In genomic region chr10:19522198-19522597, GRCm38 (mm10) we compare ENCODE assay signal across 12 mouse cellular contexts.
A peak's percentile ranks its signal among the peaks of the same experiment; 100 is the strongest.
DNase-seq lines count a peak whose midpoint lies in the region; ATAC-seq and TF ChIP-seq lines count a peak whose summit lies in the region.
"Had no signal": no experiment of that assay in that cellular context is flagged by ENCODE, and none has a peak within 500 bp of the region (broad histone marks: within the 10 kb centered on the region; RNA-seq: fewer than 3 reads in every experiment).

No protein-coding gene starts in this region.

- TF ChIP-seq CTCF in lung, postnatal 0 days (IDR thresholded peaks at IDR 0.05) = no peak

- TF ChIP-seq EP300 in lung, postnatal 0 days (IDR thresholded peaks at IDR 0.05) = no peak

- H3K36me3 ChIP-seq in lung, postnatal 0 days (ENCODE audit: insufficient read depth, low read length) = no peaks in the 10 kb centered on the region
- H3K36me3 ChIP-seq: neural tube, embryonic 15.5 days had no signal

- WGBS in lung, postnatal 0 days = 48% methylated on average over 2 of the region's 2 CpGs

- no peak overlapping the region for H3K9ac ChIP-seq in lung, postnatal 0 days (replicated peaks; ENCODE audit: low read depth)
- H3K9ac ChIP-seq: neural tube, embryonic 15.5 days had no signal

- DNase-seq in lung, postnatal 0 days (ENCODE audit: low spot score) = peak; percentile 42
- DNase-seq in lung, postnatal 4 days = no peak
- peak; percentile 17 for DNase-seq in Muller cell, postnatal 12 days (ENCODE audit: inconsistent ontology term)
- no peak for DNase-seq in embryo, embryonic 10 days (ENCODE audit: low spot score)
- no peak for DNase-seq in cerebellum, adult 8-10 months
- DNase-seq: cerebellum, adult 9-11 months; heart, adult 2 months; kidney, postnatal 14 days had no signal

- ATAC-seq in lung, postnatal 0 days = no peak
- peak; percentile 51 for ATAC-seq in megakaryocyte progenitor cell, adult 5-6 weeks (replicated peaks; ENCODE audit: poor library complexity)
- ATAC-seq: inflammation-experienced regulatory T-cells, adult 6 months had no signal

- no peaks in the 10 kb centered on the region for H3K27me3 ChIP-seq in lung, postnatal 0 days (replicated peaks; ENCODE audit: insufficient read depth, low read length)
- H3K27me3 ChIP-seq: neural tube, embryonic 15.5 days had no signal

- no peaks in the 10 kb centered on the region for H3K4me1 ChIP-seq in lung, postnatal 0 days (ENCODE audit: insufficient read depth, low read depth, low read length)
- peaks cover 3% of the 10 kb centered on the region for H3K4me1 ChIP-seq in brown adipose tissue, adult 24 weeks (ENCODE audit: control insufficient read depth, insufficient read depth, insufficient read length, low read length)
- H3K4me1 ChIP-seq: neural tube, embryonic 15.5 days had no signal

- no peak overlapping the region for H3K27ac ChIP-seq in lung, postnatal 0 days (ENCODE audit: low read length)
- H3K27ac ChIP-seq in brown adipose tissue, adult 24 weeks (replicated peaks; ENCODE audit: low read depth, low read length) = peak overlapping the region; percentile 61
- H3K27ac ChIP-seq: heart, adult 2 months; neural tube, embryonic 15.5 days had no signal

- no peak overlapping the region for H3K4me3 ChIP-seq in lung, postnatal 0 days (ENCODE audit: low read depth, low read length)
- no peak overlapping the region for H3K4me3 ChIP-seq in brown adipose tissue, adult 24 weeks (ENCODE audit: insufficient read depth, low read depth, low read length)
- H3K4me3 ChIP-seq: heart, adult 2 months; neural tube, embryonic 15.5 days had no signal

- no peak overlapping the region for H3K4me2 ChIP-seq in lung, postnatal 0 days (replicated peaks; ENCODE audit: low read depth, low read length)
- H3K4me2 ChIP-seq: neural tube, embryonic 15.5 days had no signal

- no peaks in the 10 kb centered on the region for H3K9me3 ChIP-seq in lung, postnatal 0 days (ENCODE audit: low read length)
- H3K9me3 ChIP-seq: neural tube, embryonic 15.5 days had no signal

Comparison
In these comparisons a context has a peak if more than half of its experiments do, and no peak if none do; other contexts are left out.
1. DNase-seq: peak in lung, postnatal 0 days (single experiment) and Muller cell, postnatal 12 days (single experiment); none in lung, postnatal 4 days (0 of 2), embryo, embryonic 10 days (single experiment) and cerebellum, adult 8-10 months (single experiment).